Mouse (Mus musculus) kidney, adult 2 months (tissue): ENCODE measurements at regions not wholly inside any gene's neighbourhood (a gene's known extent, or its start where the extent isn't known, plus 50 kb on each side); places are given as distances from the start of the nearest gene placed in this dataset.

ENCODE experiments used
- CTCF ChIP-seq: fragments of 200-500 bp; conservative IDR thresholded peaks from 2 replicates; pipeline ENCODE4 v1.5.1; 2011; ENCODE audit warnings: low read depth, mild to moderate bottlenecking, control low read depth, low read length, moderate library complexity, mixed read lengths; ENCODE audit not compliant: insufficient read depth, insufficient read length
- POLR2A ChIP-seq: fragments of 200-500 bp; IDR thresholded peaks from one replicate; pipeline ENCODE4 v1.6.1; 2011; ENCODE audit warnings: low read depth, low read length, control low read depth

- TF ChIP-seq CTCF (no peak), POLR2A (no peak)
Observed at GRCm38 (mm10) chr14:83886393-83886792, 557.0 kb upstream of the Pcdh17 start.
